Mouse (Mus musculus) limb, embryonic 11.5 days (tissue): ENCODE measurements around the gene Fastkd1. TPM values are rescaled to one million over a fixed set of nuclear protein-coding genes. Genes with fewer than 3 reads are reported as not detected.
A peak's percentile ranks its signal among the peaks of the same experiment; 100 is the strongest.
"Not testable (repeated sequence)": the region's sequence is repeated elsewhere in the genome, so short reads cannot be mapped to it uniquely, and the experiment has no call there.

ENCODE experiments used
- ATAC-seq: fragments of 200-750 bp; cut with Nextera tagmentation; 2 replicates; pipeline ENCODE4 v1.8.0; 2017; ENCODE audit warnings: low read depth; ENCODE audit not compliant: insufficient number of reproducible peaks, low FRiP score, low TSS enrichment
- DNase-seq: peaks from one replicate; pipeline ENCODE4 v3.0.0-alpha.2; 2015; ENCODE audit warnings: low spot score
- H3K27ac ChIP-seq: fragments of 300-500 bp; sonication (generic); replicated peaks from 2 replicates; pipeline ENCODE4 v1.5.1; 2014; ENCODE audit warnings: low read depth, mild to moderate bottlenecking, low read length
- H3K27me3 ChIP-seq: fragments of 300-500 bp; sonication (generic); 2 replicates; pipeline ENCODE4 v1.6.1; 2014; ENCODE audit warnings: mild to moderate bottlenecking, low read length, mixed read lengths; ENCODE audit not compliant: control insufficient read depth, insufficient read depth
- H3K36me3 ChIP-seq: fragments of 300-500 bp; sonication (generic); 2 replicates; pipeline ENCODE4 v1.6.1; 2014; ENCODE audit warnings: mild to moderate bottlenecking, low read length, moderate library complexity, mixed read lengths; ENCODE audit not compliant: control insufficient read depth, insufficient read depth
- H3K4me1 ChIP-seq: fragments of 300-500 bp; sonication (generic); 2 replicates; pipeline ENCODE4 v1.6.1; 2014; ENCODE audit warnings: low read length, mixed read lengths; ENCODE audit not compliant: control insufficient read depth, insufficient read depth
- H3K4me2 ChIP-seq: fragments of 300-500 bp; sonication (generic); 2 replicates; pipeline ENCODE4 v1.6.1; 2014; ENCODE audit warnings: low read depth, mild to moderate bottlenecking, moderate library complexity; ENCODE audit not compliant: severe bottlenecking
- H3K4me3 ChIP-seq: fragments of 300-500 bp; sonication (generic); 2 replicates; pipeline ENCODE4 v1.5.1; 2014; ENCODE audit warnings: low read depth, low read length
- H3K9ac ChIP-seq: fragments of 300-500 bp; sonication (generic); 2 replicates; pipeline ENCODE4 v1.6.1; 2014; ENCODE audit warnings: mild to moderate bottlenecking, low read length
- H3K9me3 ChIP-seq: fragments of 300-500 bp; sonication (generic); 2 replicates; pipeline ENCODE4 v1.6.1; 2016; ENCODE audit warnings: low read length; ENCODE audit not compliant: control insufficient read depth
- WGBS: fragments of 180-500 bp; shearing (Covaris S2); extraction: QIAGEN DNeasy Blood & Tissue Kit; methylation state at CpG from one replicate; pipeline ENCODE4 v1.1.7; 2014; 5-methylcytosine and 5-hydroxymethylcytosine counted together
- polyA plus RNA-seq: library from polyadenylated mRNA; unstranded; fragments of >200 nt; fragmentation: Nextera tagmentation; extraction: Ambion mirVana; gene quantifications from 2 replicates; pipeline ENCODE4 v1.2.1, GENCODE M21; 2014

Fastkd1 gene
- polyA plus RNA-seq, 1 experiment from 2014 or later = 18.3 TPM

GRCm38 (mm10) chr2:69681931-69682330 is 31.4 kb downstream of the Fastkd1 start:
- Histone ChIP-seq H3K27me3 (no peaks in the 10 kb centered on the region), H3K36me3 (no peaks in the 10 kb centered on the region), H3K4me1 (no peaks in the 10 kb centered on the region), H3K9ac (no peak overlapping the region), H3K4me2 (no peak overlapping the region), H3K4me3 (no peak overlapping the region), H3K9me3 (no peaks in the 10 kb centered on the region), H3K27ac (no peak overlapping the region)
- WGBS = 94% methylated on average over 4 of the region's 4 CpGs
- DNase-seq (no peak), ATAC-seq (no peak)

GRCm38 (mm10) chr2:69679990-69680389 is 33.3 kb downstream of the Fastkd1 start:
- Histone ChIP-seq H3K9me3 (no peaks in the 10 kb centered on the region), H3K4me2 (no peak overlapping the region), H3K4me3 (no peak overlapping the region), H3K4me1 (no peaks in the 10 kb centered on the region), H3K27ac (no peak overlapping the region), H3K27me3 (no peaks in the 10 kb centered on the region), H3K9ac (no peak overlapping the region), H3K36me3 (no peaks in the 10 kb centered on the region)
- DNase-seq (peak; percentile 29), ATAC-seq (no peak)
- 56% methylated on average over 6 of the region's 6 CpGs for WGBS

GRCm38 (mm10) chr2:69677215-69677614 is 36.1 kb downstream of the Fastkd1 start:
- ATAC-seq = not testable (repeated sequence)
- 77% methylated on average over 2 of the region's 2 CpGs for WGBS

GRCm38 (mm10) chr2:69676713-69677112 is 36.6 kb downstream of the Fastkd1 start:
- Histone ChIP-seq H3K27me3 (no peaks in the 10 kb centered on the region), H3K27ac (no peak overlapping the region), H3K36me3 (no peaks in the 10 kb centered on the region), H3K4me1 (no peaks in the 10 kb centered on the region), H3K4me2 (no peak overlapping the region), H3K9me3 (no peaks in the 10 kb centered on the region), H3K4me3 (no peak overlapping the region), H3K9ac (no peak overlapping the region)
- WGBS = 59% methylated on average over 2 of the region's 2 CpGs
- DNase-seq = no peak
- ATAC-seq = no peak

More at GRCm38 (mm10) chr2:69677215-69677614, 36.1 kb downstream of the Fastkd1 start:
- not testable (repeated sequence) for H3K27me3 ChIP-seq, H3K9ac ChIP-seq, H3K4me2 ChIP-seq, H3K9me3 ChIP-seq, H3K27ac ChIP-seq, H3K36me3 ChIP-seq, H3K4me3 ChIP-seq, H3K4me1 ChIP-seq, DNase-seq

GRCm38 (mm10) chr2:69675266-69675665 is 38.0 kb downstream of the Fastkd1 start:
- no peaks in the 10 kb centered on the region for H3K27me3 ChIP-seq
- H3K9me3 ChIP-seq = no peaks in the 10 kb centered on the region
- no peak for DNase-seq
- no peak overlapping the region for H3K9ac ChIP-seq
- WGBS = 95% methylated on average over 9 of the region's 9 CpGs
- no peaks in the 10 kb centered on the region for H3K4me1 ChIP-seq
- no peak overlapping the region for H3K4me3 ChIP-seq
- H3K4me2 ChIP-seq = no peak overlapping the region
- no peak for ATAC-seq
- no peak overlapping the region for H3K27ac ChIP-seq
- no peaks in the 10 kb centered on the region for H3K36me3 ChIP-seq

- no peak for ATAC-seq
- H3K9ac ChIP-seq = no peak overlapping the region
- H3K9me3 ChIP-seq = no peaks in the 10 kb centered on the region
- no peak overlapping the region for H3K4me3 ChIP-seq
- no peak for DNase-seq
- no peaks in the 10 kb centered on the region for H3K4me1 ChIP-seq
- no peak overlapping the region for H3K4me2 ChIP-seq
- 80% methylated on average over 5 of the region's 5 CpGs for WGBS
- H3K27me3 ChIP-seq = no peaks in the 10 kb centered on the region
- no peak overlapping the region for H3K27ac ChIP-seq
- no peaks in the 10 kb centered on the region for H3K36me3 ChIP-seq
Measured at GRCm38 (mm10) chr2:69673723-69674122, 39.6 kb downstream of the Fastkd1 start.

- Histone ChIP-seq H3K27me3 (no peaks in the 10 kb centered on the region), H3K9me3 (no peaks in the 10 kb centered on the region), H3K4me2 (no peak within 1 kb of the TSS), H3K27ac (no peak within 1 kb of the TSS), H3K4me1 (no peaks in the 10 kb centered on the region), H3K9ac (no peak within 1 kb of the TSS), H3K36me3 (no peaks in the 10 kb centered on the region), H3K4me3 (no peak within 1 kb of the TSS)
- WGBS = 88% methylated on average over 9 of the region's 9 CpGs
- ATAC-seq (no peak), DNase-seq (no peak)
Measured at GRCm38 (mm10) chr2:69669853-69670252, 43.5 kb downstream of the Fastkd1 start, which contains the start of gene Klhl41. Klhl41 (plus strand) TSS chr2:69670120.

GRCm38 (mm10) chr2:69668414-69668813 is 44.9 kb downstream of the Fastkd1 start:
- 86% methylated on average over 6 of the region's 6 CpGs for WGBS
- DNase-seq (no peak), ATAC-seq (no peak)
- no peaks in the 10 kb centered on the region for H3K36me3 ChIP-seq
- no peak overlapping the region for H3K27ac ChIP-seq
- no peaks in the 10 kb centered on the region for H3K9me3 ChIP-seq
- H3K4me1 ChIP-seq = no peaks in the 10 kb centered on the region
- no peak overlapping the region for H3K4me3 ChIP-seq
- no peak overlapping the region for H3K9ac ChIP-seq
- no peak overlapping the region for H3K4me2 ChIP-seq
- no peaks in the 10 kb centered on the region for H3K27me3 ChIP-seq

- WGBS = 96% methylated on average over 4 of the region's 4 CpGs
- H3K27me3 ChIP-seq = no peaks in the 10 kb centered on the region
- H3K9ac ChIP-seq = no peak overlapping the region
- H3K4me1 ChIP-seq = no peaks in the 10 kb centered on the region
- ATAC-seq = no peak
- H3K27ac ChIP-seq = no peak overlapping the region
- no peak for DNase-seq
- no peaks in the 10 kb centered on the region for H3K9me3 ChIP-seq
- no peaks in the 10 kb centered on the region for H3K36me3 ChIP-seq
- no peak overlapping the region for H3K4me2 ChIP-seq
- no peak overlapping the region for H3K4me3 ChIP-seq
Measured at GRCm38 (mm10) chr2:69667656-69668055, 45.7 kb downstream of the Fastkd1 start.
